Mouse (Mus musculus) cerebellum, adult 11 months (tissue): ENCODE measurements around the gene Hs3st5.
A peak's percentile ranks its signal among the peaks of the same experiment; 100 is the strongest.

Experiments used
- DNase-seq: peaks from one replicate; pipeline ENCODE4 v3.0.0; 2022

The Hs3st5 gene

GRCm38 (mm10) chr10:36805788-36806187 lies 299.2 kb downstream of the Hs3st5 start:
- DNase-seq: no peak

DNA sequence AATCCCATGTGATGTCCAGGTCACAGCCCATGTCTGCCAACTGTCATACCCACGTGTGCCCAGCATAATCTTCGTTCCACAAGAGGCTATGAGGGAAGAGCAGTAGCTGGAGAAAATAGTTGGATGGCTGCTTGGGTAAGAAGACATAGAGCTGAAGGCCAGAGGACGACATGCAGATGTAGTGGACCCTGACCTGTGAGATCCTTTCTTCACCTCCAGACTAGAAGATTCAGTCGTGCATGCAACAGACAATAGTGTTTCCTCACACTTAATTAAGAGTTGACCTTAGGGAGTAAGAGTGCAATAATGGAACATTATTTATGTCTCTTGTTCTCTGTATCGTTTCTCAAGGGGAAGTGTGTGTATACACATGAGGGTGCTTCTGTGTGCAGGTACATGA lies 300.4 kb downstream of the Hs3st5 start:
- no peak for DNase-seq

DNA sequence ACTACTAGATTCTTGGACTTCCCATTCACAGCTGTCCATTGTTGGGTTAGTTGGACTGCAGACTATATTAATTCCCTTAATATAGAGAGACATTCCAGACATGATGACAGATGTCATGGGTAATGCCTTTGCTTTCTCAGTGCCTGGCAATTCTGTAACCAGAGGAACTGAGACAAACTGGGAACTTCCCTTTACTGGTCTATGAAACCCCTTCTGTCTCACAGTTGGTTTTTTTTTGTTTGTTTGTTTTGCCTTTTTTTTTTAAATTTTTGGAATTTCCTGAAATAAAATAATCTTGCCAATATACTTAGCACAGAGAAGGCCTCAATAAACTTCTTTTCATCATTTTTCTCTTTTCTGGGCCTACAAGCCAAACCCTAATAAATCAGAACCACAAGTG lies 312.3 kb downstream of the Hs3st5 start:
- DNase-seq: no peak

- no peak for DNase-seq
Measured at GRCm38 (mm10) chr10:36829079-36829478, 322.5 kb downstream of the Hs3st5 start.

GRCm38 (mm10) chr10:36832204-36832603 lies 325.6 kb downstream of the Hs3st5 start:
- DNase-seq: no peak

- peak; percentile 2 for DNase-seq
Measured at GRCm38 (mm10) chr10:36834224-36834623, 327.6 kb downstream of the Hs3st5 start.

DNA sequence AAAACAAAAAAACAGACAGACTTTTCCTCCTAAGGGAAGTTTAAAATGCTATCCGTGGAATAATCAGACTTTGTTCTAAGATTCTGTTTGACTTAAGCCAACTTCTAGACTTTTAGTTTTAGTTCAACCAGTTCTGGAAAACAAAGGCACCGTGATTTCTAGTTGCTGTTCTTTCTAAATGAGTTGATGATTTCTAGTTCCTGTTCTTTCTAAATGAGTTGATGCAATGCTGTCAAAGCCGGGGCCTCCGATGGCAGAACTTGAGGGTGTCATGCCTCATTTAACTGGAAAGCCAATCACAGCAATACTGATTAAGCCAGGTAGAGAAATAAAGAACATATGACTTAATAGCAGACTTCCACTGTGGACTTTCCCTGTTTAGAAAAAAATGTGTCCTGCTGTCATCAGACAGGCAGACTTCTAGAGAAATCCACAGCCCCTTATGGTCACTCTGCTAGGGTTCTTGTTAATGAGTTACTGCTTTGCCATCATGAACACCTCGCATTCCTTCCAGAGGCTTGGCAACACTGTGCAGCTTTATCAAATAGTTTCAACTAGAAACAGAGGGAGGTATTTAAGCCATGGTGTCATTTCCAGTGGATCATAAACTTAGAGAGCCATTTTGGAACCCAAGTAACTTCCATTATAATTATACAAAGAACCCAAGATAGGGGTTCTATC lies 329.4 kb downstream of the Hs3st5 start:
- DNase-seq: no peak

DNA sequence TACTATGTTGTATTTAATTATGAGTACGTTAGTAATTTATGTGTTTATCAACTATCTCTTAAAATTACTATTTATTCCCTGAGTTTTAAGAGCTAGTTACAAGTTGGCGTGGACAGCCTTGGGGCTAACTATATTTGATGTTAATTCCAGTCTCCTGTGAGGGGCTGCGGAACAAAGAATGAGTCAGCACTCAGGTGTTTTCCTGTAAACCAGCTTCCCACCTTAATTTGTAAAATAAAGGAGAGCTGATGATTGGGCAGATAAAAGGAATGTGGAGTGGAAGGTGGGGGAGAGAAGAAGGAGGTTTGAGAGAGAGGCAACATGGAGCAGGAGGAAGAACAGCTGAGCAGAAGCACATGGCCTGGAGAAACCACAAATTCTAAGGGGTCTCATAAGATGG lies 343.6 kb downstream of the Hs3st5 start:
- no peak for DNase-seq

DNA sequence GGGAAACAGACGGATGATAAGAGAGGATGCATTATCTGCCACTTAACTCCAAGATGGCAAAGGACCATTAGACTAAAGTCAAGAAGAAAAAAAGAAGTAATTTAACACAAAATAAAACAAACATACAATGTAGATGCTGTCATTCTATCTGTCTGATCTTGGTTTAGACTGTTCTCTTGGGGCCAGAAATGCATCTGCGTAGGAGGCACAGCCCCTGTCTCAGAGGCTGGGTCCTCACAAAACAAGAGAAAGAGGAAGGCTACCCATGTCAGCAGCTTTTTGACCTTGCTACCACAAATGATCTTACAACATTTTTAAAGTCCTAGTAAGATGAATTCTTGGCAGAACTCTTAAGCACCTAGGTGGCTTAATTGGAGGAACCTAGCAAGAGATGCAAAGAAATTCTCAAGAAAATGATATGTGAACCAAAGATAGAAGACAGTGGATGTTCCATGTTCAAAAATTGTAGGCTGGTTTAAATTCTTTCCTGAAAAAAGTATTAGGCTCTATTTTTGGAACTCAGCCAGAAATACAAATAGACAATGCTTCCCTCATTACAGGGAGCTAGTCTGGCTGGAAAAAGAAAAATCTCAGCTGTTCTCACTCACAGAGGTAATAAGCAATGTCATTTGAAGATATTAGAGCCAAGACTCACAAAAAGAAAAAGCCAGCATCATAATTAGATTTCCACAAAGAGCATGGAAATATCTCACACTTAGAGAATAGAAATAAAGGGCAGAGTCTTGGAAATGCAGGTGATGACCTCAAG lies 355.7 kb downstream of the Hs3st5 start:
- no peak for DNase-seq
